Mouse (Mus musculus): ENCODE measurements around the gene Spaar. TPM values are rescaled to one million over a fixed set of nuclear protein-coding genes. Genes with fewer than 3 reads are reported as not detected.
"Not testable (repeated sequence)": the region's sequence is repeated elsewhere in the genome, so short reads cannot be mapped to it uniquely, and the experiment has no call there.

Gene Spaar
- total RNA-seq, 2 experiments from 2014 or later = not detected

DNA sequence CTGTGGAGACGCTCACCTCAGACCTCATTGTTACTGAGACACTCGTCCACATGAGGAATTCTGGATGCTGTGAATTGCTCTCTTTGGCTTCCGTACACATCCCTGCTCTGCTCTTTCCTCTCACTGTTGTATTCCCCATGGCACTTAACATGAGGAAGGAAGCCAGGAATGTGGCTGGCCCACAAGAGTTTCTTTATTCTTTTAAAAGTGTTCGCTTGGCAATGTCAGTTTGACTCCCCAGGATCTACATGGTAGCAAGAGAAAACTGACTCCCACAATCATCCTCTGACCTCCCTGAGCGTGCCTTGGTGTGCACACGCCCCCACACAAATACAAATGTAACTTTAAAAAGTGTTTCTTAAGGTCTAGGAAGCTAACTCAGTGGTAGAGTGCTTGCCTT is 41.8 kb downstream of the Spaar start:
- ATAC-seq (replicated peaks; ENCODE audit: low FRiP score, poor library complexity, severe bottlenecking) = no peak

DNA sequence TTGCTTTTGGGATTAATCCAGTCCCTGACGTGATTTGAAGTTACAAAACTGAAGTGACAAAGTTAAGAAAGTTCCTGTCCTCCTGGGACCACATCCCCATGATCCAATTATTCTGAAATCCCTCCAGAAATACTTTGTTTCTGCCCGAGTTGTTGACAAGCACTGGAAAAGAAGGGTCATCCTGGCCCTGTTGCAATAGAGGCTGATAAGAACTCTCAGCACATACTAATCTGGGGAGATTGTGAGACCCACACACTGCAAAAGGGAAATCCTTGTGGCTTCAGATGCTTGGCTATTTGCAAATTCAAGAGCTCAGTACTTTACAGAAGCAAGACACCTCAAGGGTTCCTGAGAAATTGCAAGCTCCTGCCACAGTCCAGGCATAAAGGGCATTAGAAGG is 42.5 kb downstream of the Spaar start:
- no peak for ATAC-seq (replicated peaks; ENCODE audit: low FRiP score, poor library complexity, severe bottlenecking)

DNA sequence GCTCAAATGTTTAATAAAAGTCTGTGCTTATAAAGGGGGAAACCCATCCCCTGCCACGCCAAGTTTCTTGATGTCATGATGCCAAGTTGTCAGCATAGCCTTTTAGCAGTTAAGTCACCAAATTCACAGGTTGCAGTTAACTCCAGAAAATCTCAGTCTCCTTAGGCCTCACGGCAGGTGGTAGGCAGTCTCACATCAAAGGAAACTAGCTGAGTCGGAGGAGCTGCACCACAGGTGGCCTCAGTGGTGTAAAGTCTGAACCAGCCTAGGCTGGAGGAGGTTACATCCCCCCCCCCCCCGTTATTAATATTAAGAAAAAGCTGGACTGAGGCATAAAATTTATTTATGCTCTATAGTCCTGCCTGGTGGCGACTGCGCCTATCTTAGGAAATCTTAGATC is 65.5 kb downstream of the Spaar start:
- no peak for ATAC-seq (replicated peaks; ENCODE audit: low FRiP score, poor library complexity, severe bottlenecking)

DNA sequence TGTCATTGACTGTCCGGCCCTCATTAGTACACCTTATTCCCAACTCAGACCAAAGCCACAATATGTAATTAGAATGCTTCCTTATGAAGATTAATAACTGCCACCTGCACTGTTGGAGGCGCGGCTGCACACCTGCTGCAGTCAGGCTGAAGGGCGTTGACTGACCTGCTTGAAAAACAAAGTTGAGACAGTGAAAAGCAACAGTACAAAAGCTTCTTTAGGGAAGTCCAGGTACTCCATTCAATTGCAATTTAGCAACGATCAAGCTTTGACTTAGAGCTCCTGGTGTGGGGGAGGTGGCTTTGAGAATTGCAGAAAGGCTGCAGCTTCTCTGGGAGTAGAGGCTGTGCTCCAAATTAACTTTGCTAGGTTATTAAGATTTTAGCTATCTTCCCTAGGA is 66.0 kb downstream of the Spaar start:
- ATAC-seq (replicated peaks; ENCODE audit: low FRiP score, poor library complexity, severe bottlenecking) = not testable (repeated sequence)

DNA sequence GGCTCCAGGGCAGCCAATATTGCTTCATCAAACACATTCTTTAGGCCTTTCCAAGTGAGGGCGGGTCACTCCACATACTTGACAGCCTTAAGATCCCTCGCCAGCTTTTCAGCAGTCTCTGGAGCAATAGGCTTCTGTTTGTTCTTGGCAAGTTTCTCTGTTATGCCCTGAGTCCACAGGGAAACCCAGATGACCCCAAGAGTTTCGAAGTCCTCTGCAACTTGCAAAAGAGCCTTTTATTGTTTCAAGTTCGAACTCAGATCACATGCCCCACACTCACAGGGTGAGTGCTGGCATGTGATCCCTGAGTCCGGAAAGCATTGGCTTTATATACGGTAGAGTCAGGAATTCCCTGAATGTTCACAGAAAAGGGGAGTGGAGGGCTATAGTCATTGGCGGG is 69.1 kb downstream of the Spaar start:
- no peak for ATAC-seq (replicated peaks; ENCODE audit: low FRiP score, poor library complexity, severe bottlenecking)

Other genes with a start within 250 kb of the Spaar start
- gene Sit1, start 246.3 kb upstream of the Spaar start, total RNA-seq (2015; ENCODE audit: low replicate concordance) = not detected in 2 replicates
- not detected in 2 replicates for gene Sit1, start 246.3 kb upstream of the Spaar start, total RNA-seq (2017; ENCODE audit: low replicate concordance)
- gene Ccdc107, start 237.1 kb upstream of the Spaar start, total RNA-seq (2015; ENCODE audit: low replicate concordance) = 4.6 and 17.1 TPM in 2 replicates
- 5.2 and 36.1 TPM in 2 replicates for gene Ccdc107, start 237.1 kb upstream of the Spaar start, total RNA-seq (2017; ENCODE audit: low replicate concordance)
- 22.4 and 40.9 TPM in 2 replicates for gene Arhgef39, start 230.3 kb upstream of the Spaar start, total RNA-seq (2015; ENCODE audit: low replicate concordance)
- gene Arhgef39, start 230.3 kb upstream of the Spaar start, total RNA-seq (2017; ENCODE audit: low replicate concordance) = 18.0 and 29.2 TPM in 2 replicates
- 0.63 TPM in 1 of 2 replicates, not detected in the other for gene Car9, start 223.1 kb upstream of the Spaar start, total RNA-seq (2015; ENCODE audit: low replicate concordance)
- gene Car9, start 223.1 kb upstream of the Spaar start, total RNA-seq (2017; ENCODE audit: low replicate concordance) = 0.56 and 0.77 TPM in 2 replicates
- gene Tpm2, start 206.3 kb upstream of the Spaar start, total RNA-seq (2015; ENCODE audit: low replicate concordance) = not detected in 2 replicates
- gene Tpm2, start 206.3 kb upstream of the Spaar start, total RNA-seq (2017; ENCODE audit: low replicate concordance) = 3.3 and 4.9 TPM in 2 replicates
- gene Creb3, start 167.7 kb upstream of the Spaar start, total RNA-seq (2015; ENCODE audit: low replicate concordance) = 1.7 and 6.7 TPM in 2 replicates
- 35.8 and 52.6 TPM in 2 replicates for gene Creb3, start 167.7 kb upstream of the Spaar start, total RNA-seq (2017; ENCODE audit: low replicate concordance)
- 47.8 and 86.3 TPM in 2 replicates for gene Tln1, start 167.3 kb upstream of the Spaar start, total RNA-seq (2015; ENCODE audit: low replicate concordance)
- gene Tln1, start 167.3 kb upstream of the Spaar start, total RNA-seq (2017; ENCODE audit: low replicate concordance) = 197 and 262 TPM in 2 replicates
- gene Rgp1, start 151.3 kb upstream of the Spaar start, total RNA-seq (2015; ENCODE audit: low replicate concordance) = 8.6 and 10.6 TPM in 2 replicates
- gene Rgp1, start 151.3 kb upstream of the Spaar start, total RNA-seq (2017; ENCODE audit: low replicate concordance) = 5.7 and 8.9 TPM in 2 replicates
- 4.2 and 7.3 TPM in 2 replicates for gene Gba2, start 151.2 kb upstream of the Spaar start, total RNA-seq (2015; ENCODE audit: low replicate concordance)
- gene Gba2, start 151.2 kb upstream of the Spaar start, total RNA-seq (2017; ENCODE audit: low replicate concordance) = 7.4 and 12.0 TPM in 2 replicates
- gene Msmp, start 145.5 kb upstream of the Spaar start, total RNA-seq (2015; ENCODE audit: low replicate concordance) = not detected in 2 replicates
- gene Msmp, start 145.5 kb upstream of the Spaar start, total RNA-seq (2017; ENCODE audit: low replicate concordance) = not detected in 2 replicates
- not detected in 2 replicates for gene Npr2, start 98.1 kb upstream of the Spaar start, total RNA-seq (2015; ENCODE audit: low replicate concordance)
- gene Npr2, start 98.1 kb upstream of the Spaar start, total RNA-seq (2017; ENCODE audit: low replicate concordance) = 1.9 TPM in 1 of 2 replicates, not detected in the other
- not detected in 2 replicates for gene Spag8, start 76.4 kb upstream of the Spaar start, total RNA-seq (2015; ENCODE audit: low replicate concordance)
- gene Spag8, start 76.4 kb upstream of the Spaar start, total RNA-seq (2017; ENCODE audit: low replicate concordance) = not detected in 2 replicates
- 2.9 and 9.6 TPM in 2 replicates for gene Hint2, start 73.6 kb upstream of the Spaar start, total RNA-seq (2015; ENCODE audit: low replicate concordance)
- gene Hint2, start 73.6 kb upstream of the Spaar start, total RNA-seq (2017; ENCODE audit: low replicate concordance) = 13.6 and 18.1 TPM in 2 replicates
- gene Tmem8b, start 61.1 kb upstream of the Spaar start, total RNA-seq (2015; ENCODE audit: low replicate concordance) = 3.8 TPM in 1 of 2 replicates, not detected in the other
- 0.42 TPM in 1 of 2 replicates, not detected in the other for gene Tmem8b, start 61.1 kb upstream of the Spaar start, total RNA-seq (2017; ENCODE audit: low replicate concordance)
- gene Fam221b, start 60.9 kb upstream of the Spaar start, total RNA-seq (2015; ENCODE audit: low replicate concordance) = not detected in 2 replicates
- gene Fam221b, start 60.9 kb upstream of the Spaar start, total RNA-seq (2017; ENCODE audit: low replicate concordance) = 0.70 TPM in 1 of 2 replicates, not detected in the other
- gene Olfr70, start 29.2 kb upstream of the Spaar start, total RNA-seq (2015; ENCODE audit: low replicate concordance) = not detected in 2 replicates
- gene Olfr70, start 29.2 kb upstream of the Spaar start, total RNA-seq (2017; ENCODE audit: low replicate concordance) = 0.70 TPM in 1 of 2 replicates, not detected in the other
- not detected in 2 replicates for gene Olfr71, start 19.8 kb upstream of the Spaar start, total RNA-seq (2015; ENCODE audit: low replicate concordance)
- not detected in 2 replicates for gene Olfr71, start 19.8 kb upstream of the Spaar start, total RNA-seq (2017; ENCODE audit: low replicate concordance)
- not detected in 2 replicates for gene Hrct1, start 2.8 kb upstream of the Spaar start, total RNA-seq (2015; ENCODE audit: low replicate concordance)
- gene Hrct1, start 2.8 kb upstream of the Spaar start, total RNA-seq (2017; ENCODE audit: low replicate concordance) = not detected in 2 replicates
- not detected in 2 replicates for gene Olfr159, start 41.0 kb downstream of the Spaar start, total RNA-seq (2015; ENCODE audit: low replicate concordance)
- gene Olfr159, start 41.0 kb downstream of the Spaar start, total RNA-seq (2017; ENCODE audit: low replicate concordance) = not detected in 2 replicates
- not detected in 2 replicates for gene Olfr156, start 93.9 kb downstream of the Spaar start, total RNA-seq (2015; ENCODE audit: low replicate concordance)
- not detected in 2 replicates for gene Olfr156, start 93.9 kb downstream of the Spaar start, total RNA-seq (2017; ENCODE audit: low replicate concordance)
- gene Olfr157, start 110.2 kb downstream of the Spaar start, total RNA-seq (2015; ENCODE audit: low replicate concordance) = not detected in 2 replicates
- gene Olfr157, start 110.2 kb downstream of the Spaar start, total RNA-seq (2017; ENCODE audit: low replicate concordance) = not detected in 2 replicates
- not detected in 2 replicates for gene Olfr155, start 121.5 kb downstream of the Spaar start, total RNA-seq (2015; ENCODE audit: low replicate concordance)
- not detected in 2 replicates for gene Olfr155, start 121.5 kb downstream of the Spaar start, total RNA-seq (2017; ENCODE audit: low replicate concordance)
- 1.2 and 5.4 TPM in 2 replicates for gene Reck, start 145.5 kb downstream of the Spaar start, total RNA-seq (2015; ENCODE audit: low replicate concordance)
- gene Reck, start 145.5 kb downstream of the Spaar start, total RNA-seq (2017; ENCODE audit: low replicate concordance) = 0.77 and 6.4 TPM in 2 replicates
- gene Glipr2, start 227.4 kb downstream of the Spaar start, total RNA-seq (2015; ENCODE audit: low replicate concordance) = 10.8 and 19.2 TPM in 2 replicates
- gene Glipr2, start 227.4 kb downstream of the Spaar start, total RNA-seq (2017; ENCODE audit: low replicate concordance) = 26.5 and 30.4 TPM in 2 replicates

Measured in erythroblast, adult 5-6 weeks (primary cell).